12 mouse cellular contexts compared by ENCODE assay signal in the genomic region with DNA sequence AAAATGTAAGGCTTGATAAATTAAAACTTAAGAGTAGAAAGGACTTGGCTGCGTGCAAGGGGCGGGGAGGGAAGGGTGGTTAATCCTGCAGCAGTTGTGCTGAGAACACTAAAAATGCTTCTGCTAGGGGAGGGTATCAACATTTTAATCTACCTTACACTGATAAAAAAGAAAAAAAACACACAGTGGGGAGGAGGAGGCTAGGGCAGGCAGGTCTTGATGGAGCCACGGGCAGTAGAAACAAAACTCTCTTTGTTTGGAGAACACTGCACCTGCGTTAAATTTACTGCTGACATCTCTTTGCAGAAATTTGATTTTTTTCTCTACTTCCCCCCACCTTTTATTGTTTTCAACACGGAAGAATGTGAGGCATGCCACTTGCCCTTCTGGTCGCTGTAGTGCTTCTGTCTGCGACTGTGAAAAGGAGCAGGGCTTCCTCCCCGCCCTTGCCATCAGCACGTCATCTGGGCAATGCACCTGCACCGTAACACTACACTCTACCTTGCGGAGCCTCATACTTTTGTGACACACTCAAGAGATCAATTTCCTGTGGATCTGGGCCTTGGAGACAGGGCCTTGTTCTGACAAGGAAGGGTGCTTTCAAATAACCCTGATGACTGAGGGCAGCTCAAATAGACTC.
DNase-seq lines count a peak whose midpoint lies in the region; ATAC-seq lines count a peak whose summit lies in the region.
"Had no signal": no experiment of that assay in that cellular context is flagged by ENCODE, and none has a peak within 500 bp of the region (broad histone marks: within the 10 kb centered on the region; RNA-seq: fewer than 3 reads in every experiment).

No protein-coding gene starts in this region.

- 47% methylated on average over 11 of the region's 11 CpGs for WGBS in lung, embryonic 16.5 days

- peak; percentile 94 for ATAC-seq in lung, embryonic 16.5 days (ENCODE audit: low read depth)
- no peak for ATAC-seq in cerebellum, adult (ENCODE audit: insufficient number of reproducible peaks, low FRiP score, low TSS enrichment)
- ATAC-seq: forebrain, embryonic 13.5 days; hindbrain, embryonic 16.5 days had no signal

- peak overlapping the region; percentile 58 for H3K27ac ChIP-seq in lung, embryonic 16.5 days (ENCODE audit: low read length)
- H3K27ac ChIP-seq: forebrain, embryonic 13.5 days; liver, embryonic 15.5 days had no signal

- no peak overlapping the region for H3K9ac ChIP-seq in lung, embryonic 16.5 days (ENCODE audit: low read length)
- H3K9ac ChIP-seq: forebrain, embryonic 13.5 days; liver, embryonic 15.5 days had no signal

- intact Hi-C loops in gastrocnemius, postnatal 36 days (cut with DNase I): no loop called here

- H3K4me3 ChIP-seq in lung, embryonic 16.5 days (ENCODE audit: low read length): no peak overlapping the region
- H3K4me3 ChIP-seq: forebrain, embryonic 13.5 days; liver, embryonic 15.5 days had no signal

- peak; percentile 39 for DNase-seq in embryo, embryonic 10 days (ENCODE audit: low spot score)
- no peak for DNase-seq in embryo, embryonic 9.5 days (ENCODE audit: extremely low spot score)
- DNase-seq in thymus, postnatal 4 days: peak; percentile 11
- no peak for DNase-seq in thymus, postnatal 36 days
- no peak for DNase-seq in cerebellum, adult 18-20 months
- no peak for DNase-seq in gastrocnemius, postnatal 36 days
- DNase-seq: heart, adult 18-20 months had no signal

- 0 out of 2 replicates have a peak, but pooled peaks cover 2% of the 10 kb centered on the region for H3K4me1 ChIP-seq in lung, embryonic 16.5 days (replicated peaks; ENCODE audit: control insufficient read depth, insufficient read depth, low read length)
- H3K4me1 ChIP-seq: forebrain, embryonic 13.5 days; liver, embryonic 15.5 days had no signal

- H3K9me3 ChIP-seq in lung, embryonic 16.5 days (ENCODE audit: control insufficient read depth, low read length): no peaks in the 10 kb centered on the region
- H3K9me3 ChIP-seq: forebrain, embryonic 13.5 days; liver, embryonic 15.5 days had no signal

- no peaks in the 10 kb centered on the region for H3K36me3 ChIP-seq in lung, embryonic 16.5 days (ENCODE audit: control insufficient read depth, insufficient read depth, low read length)
- H3K36me3 ChIP-seq: liver, embryonic 15.5 days had no signal

- H3K4me2 ChIP-seq in lung, embryonic 16.5 days (ENCODE audit: low read depth, low read length): no peak overlapping the region; the same call in 1 of the 2 replicates
- H3K4me2 ChIP-seq: forebrain, embryonic 13.5 days; liver, embryonic 15.5 days had no signal

- no peaks in the 10 kb centered on the region for H3K27me3 ChIP-seq in lung, embryonic 16.5 days (ENCODE audit: control insufficient read depth, insufficient read depth, low read depth, low read length)
- H3K27me3 ChIP-seq: forebrain, embryonic 13.5 days; liver, embryonic 15.5 days had no signal

Comparison
In these comparisons a context has a peak if more than half of its experiments do, and no peak if none do; other contexts are left out.
1. DNase-seq: peak in embryo, embryonic 10 days (single experiment) and thymus, postnatal 4 days (single experiment); none in embryo, embryonic 9.5 days (single experiment), thymus, postnatal 36 days (0 of 2), cerebellum, adult 18-20 months (0 of 2) and gastrocnemius, postnatal 36 days (0 of 2).